Mouse (Mus musculus): ENCODE data around the gene Grin2d.

Gene Grin2d

DNA sequence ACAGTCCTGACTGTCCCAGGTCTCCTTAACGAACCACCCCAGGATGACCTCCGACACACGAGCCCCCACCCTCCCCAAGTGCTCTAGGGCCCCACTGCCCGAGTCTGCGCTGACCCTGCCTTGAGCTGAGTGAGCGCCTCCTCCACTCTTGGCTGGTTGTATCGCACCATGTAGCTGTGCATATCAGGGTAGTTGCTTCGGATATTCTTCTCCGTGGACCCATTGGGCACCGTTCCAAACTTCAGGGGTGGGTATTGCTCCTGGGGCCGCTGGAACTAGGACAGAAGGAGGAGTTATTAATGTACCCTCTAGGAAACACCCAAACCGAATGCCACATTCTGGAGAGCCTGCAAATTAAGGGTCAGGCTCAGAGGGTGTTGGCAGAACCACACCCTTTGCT lies 25.1 kb downstream of the Grin2d start:
- no peak for DNase-seq (ENCODE audit: low spot score)

DNA sequence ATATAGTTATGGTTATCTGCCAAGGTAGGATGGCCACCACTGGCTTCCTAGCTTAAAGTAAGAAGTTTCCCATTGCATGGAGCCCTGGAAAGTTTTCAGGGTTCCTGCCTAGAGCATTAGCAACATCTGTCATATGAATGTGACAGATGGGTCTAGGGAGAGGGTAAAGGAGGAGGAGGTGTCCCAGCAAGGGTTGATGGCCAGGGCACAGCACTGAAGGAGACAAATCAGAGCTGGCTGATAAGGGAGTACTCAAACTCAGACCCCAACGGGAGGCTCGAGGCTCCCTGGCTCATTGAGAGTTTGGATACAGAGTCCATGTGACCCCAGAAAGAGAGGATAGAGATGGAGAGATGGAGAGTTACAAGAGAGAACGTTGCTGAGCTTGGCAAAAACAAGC lies 27.5 kb downstream of the Grin2d start:
- DNase-seq (ENCODE audit: low spot score), result no peak

- DNase-seq (ENCODE audit: low spot score), result no peak
Observed at GRCm38 (mm10) chr7:45848447-45849027, 29.6 kb downstream of the Grin2d start.

GRCm38 (mm10) chr7:45842950-45843744 lies 35.0 kb downstream of the Grin2d start:
- DNase-seq (ENCODE audit: low spot score), result no peak

DNA sequence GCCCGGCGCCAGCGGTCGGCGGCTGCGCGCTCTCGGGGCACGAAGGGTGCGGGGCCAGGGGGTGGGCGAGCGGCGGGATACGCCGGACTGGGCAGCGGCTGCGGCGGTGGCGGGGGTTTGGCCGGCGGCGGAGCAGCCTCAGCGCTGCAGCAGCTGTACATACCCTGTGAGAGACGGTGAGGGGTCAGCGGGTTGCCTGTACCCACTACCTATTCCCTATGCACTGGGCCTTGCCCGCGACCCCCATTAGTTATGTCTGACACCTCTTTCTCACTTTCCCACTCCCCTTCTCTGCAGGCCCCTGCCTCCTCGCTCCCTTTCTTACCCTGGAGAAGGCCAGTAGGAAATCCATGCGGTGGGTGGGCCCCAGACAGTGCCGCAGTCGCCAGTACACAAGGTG lies 44.3 kb downstream of the Grin2d start:
- no peak for DNase-seq (ENCODE audit: low spot score)

DNA sequence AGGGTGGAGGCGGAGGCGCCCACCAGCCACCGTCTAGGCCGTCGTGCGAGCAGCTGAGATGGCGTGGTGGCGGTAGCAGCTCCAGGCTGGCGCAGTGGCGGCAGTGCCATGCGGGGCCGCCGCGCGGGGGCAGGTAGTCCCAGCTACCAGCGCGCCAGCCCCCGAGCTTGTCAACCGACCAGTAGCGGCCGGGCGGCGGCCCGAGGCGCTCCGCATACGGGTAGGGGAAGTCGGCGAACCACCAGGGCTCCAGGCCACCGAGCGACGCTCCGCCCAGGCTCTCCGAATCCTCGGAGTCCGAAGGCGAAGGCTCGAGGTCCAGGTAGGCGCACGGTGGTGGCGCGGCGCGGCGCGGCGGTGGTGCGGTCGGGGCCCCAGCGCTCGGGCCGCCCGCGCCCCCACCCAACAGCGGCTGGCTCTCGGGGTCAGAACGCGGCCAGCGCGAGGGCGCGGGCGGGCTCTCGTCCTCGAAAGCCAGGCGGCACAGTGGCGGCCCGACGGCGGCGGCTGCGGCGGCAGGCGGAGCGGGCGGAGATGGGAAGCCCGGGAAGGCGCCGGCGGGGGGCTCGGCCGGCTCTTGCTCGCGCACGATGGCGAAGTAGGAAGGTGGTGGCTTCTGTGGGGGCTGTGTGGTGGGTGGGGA lies 44.9 kb downstream of the Grin2d start:
- DNase-seq (ENCODE audit: low spot score), result no peak

DNA sequence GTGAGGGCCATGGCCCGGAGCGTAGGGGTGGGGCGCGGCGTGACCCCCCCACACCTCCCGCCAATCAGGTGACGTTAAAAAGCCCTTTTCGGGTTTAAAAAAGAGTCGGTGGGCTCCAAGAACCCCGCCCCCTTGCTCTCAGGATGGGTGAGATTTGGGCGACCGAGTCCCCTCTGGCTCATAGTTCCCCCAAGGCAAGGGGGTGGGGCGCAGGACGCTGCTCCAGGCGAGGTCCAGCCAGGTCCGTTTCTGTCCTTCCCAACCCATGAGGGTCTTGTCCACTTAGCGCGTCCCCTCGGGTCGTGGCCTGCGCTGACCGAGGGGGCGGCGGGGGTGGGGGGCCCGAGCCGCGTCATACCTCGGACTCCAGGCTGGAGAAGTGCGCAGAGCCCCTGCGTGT lies 45.8 kb downstream of the Grin2d start:
- DNase-seq (ENCODE audit: low spot score), result no peak

- no peak for DNase-seq (ENCODE audit: low spot score)
Observed at GRCm38 (mm10) chr7:45831128-45831525, 47.1 kb downstream of the Grin2d start.

- peak; percentile 81 for DNase-seq (ENCODE audit: low spot score)
Observed at GRCm38 (mm10) chr7:45830427-45831127, 47.6 kb downstream of the Grin2d start, which contains the start of gene Grwd1. TSS of gene Grwd1 (minus strand) at chr7:45830944.

GRCm38 (mm10) chr7:45826631-45827030 lies 51.5 kb downstream of the Grin2d start:
- no peak for DNase-seq (ENCODE audit: low spot score)

DNA sequence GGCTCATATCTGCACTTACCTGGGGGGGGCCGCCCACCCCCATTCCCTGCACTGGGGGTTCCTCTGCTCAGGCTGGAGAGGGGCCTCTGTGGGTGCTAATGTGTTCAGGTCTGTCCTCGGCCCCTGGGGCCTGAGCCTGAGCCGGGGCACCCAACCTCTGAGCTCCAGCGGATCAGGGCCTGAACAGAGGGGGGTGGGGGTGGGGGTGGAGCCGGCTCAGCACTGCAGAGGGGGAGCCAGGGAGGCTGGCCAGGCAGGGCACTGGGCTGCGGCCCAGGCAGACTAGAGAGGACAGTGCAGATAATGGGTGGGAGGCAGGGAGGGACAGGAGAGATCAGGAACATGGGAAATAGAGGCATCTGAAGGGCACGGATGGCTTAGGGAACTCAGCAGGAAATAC lies 53.6 kb downstream of the Grin2d start, which contains the start of gene Kcnj14:
Kcnj14 (minus strand) TSS at position 185 of the 400 bp plus-strand sequence.
- DNase-seq (ENCODE audit: low spot score), result no peak

- no peak for DNase-seq (ENCODE audit: low spot score)
Observed at GRCm38 (mm10) chr7:45820913-45821312, 57.3 kb downstream of the Grin2d start.

- no peak for DNase-seq (ENCODE audit: low spot score)
Observed at GRCm38 (mm10) chr7:45819843-45820242, 58.3 kb downstream of the Grin2d start.

GRCm38 (mm10) chr7:45815984-45816351 lies 62.2 kb downstream of the Grin2d start:
- no peak for DNase-seq (ENCODE audit: low spot score)

- no peak for DNase-seq (ENCODE audit: low spot score)
Observed at GRCm38 (mm10) chr7:45815323-45815983, 62.7 kb downstream of the Grin2d start.

GRCm38 (mm10) chr7:45814841-45815240 lies 63.3 kb downstream of the Grin2d start:
- no peak for DNase-seq (ENCODE audit: low spot score)

DNA sequence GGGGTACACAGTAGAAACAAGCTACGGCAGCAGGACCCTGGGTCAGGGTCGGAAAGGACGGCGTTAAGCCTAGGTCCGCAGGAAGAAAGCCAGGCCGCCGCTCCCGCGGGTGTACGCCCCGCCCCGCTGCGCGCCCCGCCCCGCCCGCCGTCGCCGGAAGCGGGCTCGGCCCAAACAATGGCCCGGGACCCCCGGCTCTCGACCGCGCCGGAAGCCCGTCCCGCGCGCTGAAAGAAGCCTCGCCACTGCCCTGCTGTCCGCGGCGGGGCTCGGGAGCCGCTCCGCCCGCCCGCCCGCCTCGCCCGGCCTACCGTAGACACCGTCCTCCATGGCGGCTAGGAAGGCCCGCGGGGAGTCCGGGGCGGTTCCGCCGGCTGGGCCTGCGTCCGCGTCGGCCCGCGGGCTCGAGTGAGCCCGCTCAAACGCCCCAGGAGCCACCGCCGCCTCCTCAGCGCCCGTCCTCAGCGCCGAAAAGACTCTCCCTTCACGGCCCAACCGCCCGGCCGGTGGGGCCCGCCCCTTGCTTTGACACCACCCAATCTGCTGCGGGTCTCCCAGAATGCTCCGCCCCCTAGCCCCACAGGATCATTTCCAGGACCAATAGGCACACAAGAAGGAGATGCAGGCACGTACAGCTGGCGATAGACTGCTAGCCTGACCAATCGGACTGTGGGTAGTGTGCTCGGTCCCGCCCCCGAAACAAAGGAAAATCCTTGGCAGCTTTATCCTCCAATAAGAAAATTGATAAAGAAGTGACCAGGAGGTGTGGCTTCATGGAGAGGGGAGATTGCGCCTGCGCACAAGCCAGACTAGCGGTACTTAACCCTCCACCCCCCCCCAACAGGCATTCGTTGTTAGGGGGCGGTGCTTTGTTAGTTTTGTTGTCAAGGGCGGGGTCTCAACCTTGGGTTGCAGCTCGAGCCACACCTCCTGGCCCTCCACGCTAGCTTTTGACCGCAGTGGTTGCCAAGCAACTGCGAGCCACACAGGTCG lies 64.1 kb downstream of the Grin2d start, which contains the start of gene Cyth2:
Cyth2 (minus strand) TSS at position 795 of the 993 bp plus-strand sequence.
- peak; percentile 100 for DNase-seq (ENCODE audit: low spot score)

- DNase-seq (ENCODE audit: low spot score), result no peak
Observed at GRCm38 (mm10) chr7:45812921-45813320, 65.3 kb downstream of the Grin2d start.

DNA sequence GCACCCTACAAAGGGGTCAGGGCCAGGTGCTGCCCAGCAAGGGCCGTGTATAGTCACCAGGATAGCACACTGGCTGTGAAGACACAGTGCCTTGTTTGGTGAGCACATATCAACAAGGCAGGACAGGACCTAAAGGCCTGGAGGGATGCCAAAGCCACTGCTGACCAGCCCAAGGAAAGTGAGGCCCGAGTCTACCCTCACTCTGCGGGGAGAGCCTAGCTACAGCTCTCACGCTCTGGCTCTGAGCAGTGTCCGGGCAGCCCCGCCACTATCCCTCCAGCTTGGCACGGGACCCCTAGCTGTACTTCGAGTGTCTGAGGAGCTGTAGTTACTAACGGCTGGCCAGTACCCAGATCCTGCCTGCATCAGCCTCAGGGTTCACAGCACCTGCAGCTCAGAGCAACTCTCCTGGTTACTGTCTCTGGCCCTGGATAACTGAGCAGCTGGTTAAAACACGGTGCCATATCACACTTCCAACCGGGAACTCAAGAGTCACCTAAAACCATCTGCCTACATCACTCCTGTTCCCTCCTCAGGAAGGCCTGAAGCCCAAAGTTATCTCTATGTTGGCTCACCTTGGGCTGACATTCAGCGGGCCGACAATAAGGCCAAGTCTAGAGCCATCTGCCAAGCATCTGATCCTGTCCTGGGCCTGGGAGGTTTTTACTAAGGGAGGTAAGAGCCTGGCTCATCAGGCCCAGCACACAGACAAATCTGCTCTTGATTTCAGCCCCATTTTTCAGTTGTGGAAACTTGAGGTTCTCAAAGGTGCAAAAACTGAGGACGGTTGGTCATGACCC lies 68.7 kb downstream of the Grin2d start:
- no peak for DNase-seq (ENCODE audit: low spot score)

GRCm38 (mm10) chr7:45808471-45808870 lies 69.7 kb downstream of the Grin2d start:
- DNase-seq (ENCODE audit: low spot score), result no peak
